Mouse (Mus musculus): Measurements from ENCODE around the gene Eml1.

The Eml1 gene

DNA sequence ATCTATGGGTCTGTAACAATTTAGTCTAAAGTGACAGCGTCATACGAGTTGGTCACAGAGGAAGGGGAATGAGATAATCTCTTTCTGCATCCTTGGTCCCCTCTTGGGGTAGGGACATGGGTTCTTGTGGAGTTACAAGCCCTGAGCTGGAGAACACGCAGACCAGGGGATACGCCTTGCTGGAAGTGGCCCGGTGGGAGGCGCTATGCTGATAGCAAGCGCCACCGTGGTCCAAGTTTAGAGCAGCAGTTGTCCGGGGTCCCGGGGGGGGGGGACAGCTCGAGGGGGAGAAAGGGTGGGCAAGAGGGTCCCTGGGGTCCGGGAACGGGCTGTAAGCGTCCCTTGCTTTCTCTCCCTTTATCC, 51.7 kb downstream of the Eml1 start:
- DNase-seq (ENCODE audit: low spot score) = no peak

DNA sequence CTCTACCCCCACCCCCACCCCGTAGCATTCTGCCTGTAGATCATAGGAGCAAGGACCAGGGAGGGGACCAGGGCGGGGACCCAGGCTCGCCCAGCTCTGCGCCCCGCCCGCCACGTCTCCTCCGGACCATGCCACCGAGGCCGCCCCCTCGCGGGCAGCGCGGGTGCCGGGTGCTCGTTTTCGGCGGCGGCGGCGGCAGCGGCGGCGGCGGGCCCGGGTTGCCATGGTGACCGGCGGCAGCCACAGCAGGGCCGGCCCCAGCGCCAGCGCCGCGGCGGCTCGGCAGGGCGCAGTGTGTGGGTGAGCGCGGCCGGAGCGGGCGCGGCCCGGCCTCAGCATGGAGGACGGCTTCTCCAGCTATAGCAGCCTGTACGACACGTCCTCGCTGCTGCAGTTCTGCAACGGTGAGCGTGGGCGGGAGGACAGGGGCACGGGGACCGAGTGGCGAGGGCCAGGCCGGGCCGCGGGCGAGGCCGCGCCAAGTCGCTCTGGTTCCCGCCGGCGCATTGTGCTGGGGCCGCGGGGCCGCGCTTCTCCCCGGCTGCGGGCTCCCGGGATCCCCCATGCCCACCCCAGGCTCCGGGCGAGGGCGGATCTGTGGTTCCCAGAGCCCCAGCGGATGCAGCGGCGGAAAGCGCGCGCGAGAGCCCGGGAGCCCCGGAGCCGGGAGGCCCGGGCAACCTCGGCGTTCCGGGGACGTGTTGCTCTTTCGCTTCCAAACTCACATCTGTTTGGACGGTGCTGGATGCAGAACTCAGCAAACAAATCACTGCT, 52.3 kb downstream of the Eml1 start:
- peak; percentile 29 for DNase-seq (ENCODE audit: low spot score)

DNA sequence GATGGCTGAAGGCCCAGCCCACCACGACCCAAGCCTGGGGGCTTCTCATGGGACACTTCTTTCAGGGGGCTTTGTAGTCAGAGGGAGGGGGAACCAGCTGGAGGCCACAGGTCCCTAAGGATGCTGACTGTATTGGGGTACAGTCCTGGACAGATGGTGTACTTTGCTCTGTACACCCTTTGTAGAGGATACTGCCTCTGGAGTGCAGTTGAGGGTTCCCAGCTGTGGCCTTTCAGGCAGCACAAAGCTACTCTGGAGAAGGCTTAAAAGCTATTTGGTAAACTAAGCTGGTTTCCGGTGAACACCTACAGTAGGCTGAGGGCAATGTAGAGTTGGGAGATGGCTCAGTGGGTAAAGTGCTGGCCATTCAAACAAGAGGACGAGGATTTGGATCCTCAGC, 60.2 kb downstream of the Eml1 start:
- no peak for DNase-seq (ENCODE audit: low spot score)

DNA sequence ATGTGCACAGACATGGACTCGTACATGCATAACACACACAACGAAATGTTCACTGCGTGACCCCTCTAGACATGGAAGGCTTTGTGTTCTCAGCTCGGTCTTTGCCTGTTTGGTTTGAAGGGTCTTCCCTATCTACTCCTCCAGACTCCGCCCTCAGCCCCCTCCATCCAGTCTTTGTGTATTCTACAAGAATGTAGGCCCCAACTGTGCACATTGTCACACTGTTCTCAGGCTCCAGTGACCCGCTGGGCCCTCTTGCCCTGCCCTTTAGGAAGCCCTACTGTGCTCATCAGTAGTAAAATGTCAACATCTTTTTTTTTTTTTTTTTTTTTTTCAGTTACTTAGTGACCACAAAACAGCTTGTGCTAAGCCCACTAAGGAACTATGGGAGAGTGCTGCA, 61.0 kb downstream of the Eml1 start:
- no peak for DNase-seq (ENCODE audit: low spot score)

DNA sequence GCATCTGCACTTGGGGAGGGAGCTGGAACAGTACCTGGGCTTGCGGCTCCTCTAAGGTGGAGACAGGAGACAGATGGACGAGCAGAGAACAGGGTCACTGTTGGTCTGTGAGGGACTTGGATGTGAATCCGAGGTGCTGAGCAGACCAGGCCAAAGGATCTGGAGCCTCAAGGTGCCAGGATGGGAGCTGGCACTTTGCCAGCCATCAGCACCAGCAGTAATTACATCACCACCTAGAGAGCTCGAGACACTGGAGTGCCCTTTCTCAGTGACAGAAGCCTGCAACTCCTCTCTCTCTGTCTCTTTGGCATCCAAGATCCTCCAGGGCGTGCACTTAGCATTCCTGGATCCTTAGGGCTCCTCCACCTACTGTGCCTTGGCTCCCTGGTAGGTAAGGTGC, 61.8 kb downstream of the Eml1 start:
- DNase-seq (ENCODE audit: low spot score) = no peak

DNA sequence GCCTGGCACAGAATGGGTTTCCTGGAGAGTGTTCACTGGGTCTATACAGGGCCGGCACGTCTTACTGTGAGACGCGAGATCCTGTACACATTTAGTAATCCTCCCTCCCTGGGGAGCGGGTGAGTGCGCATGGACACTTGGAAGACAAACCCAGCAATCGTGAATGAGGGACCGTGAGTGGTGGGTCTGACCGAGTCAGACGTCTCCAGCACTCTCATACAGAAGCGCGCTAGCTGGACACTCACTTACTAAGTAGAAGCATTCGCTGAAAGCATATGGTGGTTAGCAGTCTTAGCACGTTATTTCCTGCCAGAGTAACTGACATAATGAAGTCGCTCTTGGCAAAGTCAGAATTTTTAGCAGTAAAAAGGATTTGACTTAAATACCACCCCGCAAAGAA, 62.3 kb downstream of the Eml1 start:
- no peak for DNase-seq (ENCODE audit: low spot score)

DNA sequence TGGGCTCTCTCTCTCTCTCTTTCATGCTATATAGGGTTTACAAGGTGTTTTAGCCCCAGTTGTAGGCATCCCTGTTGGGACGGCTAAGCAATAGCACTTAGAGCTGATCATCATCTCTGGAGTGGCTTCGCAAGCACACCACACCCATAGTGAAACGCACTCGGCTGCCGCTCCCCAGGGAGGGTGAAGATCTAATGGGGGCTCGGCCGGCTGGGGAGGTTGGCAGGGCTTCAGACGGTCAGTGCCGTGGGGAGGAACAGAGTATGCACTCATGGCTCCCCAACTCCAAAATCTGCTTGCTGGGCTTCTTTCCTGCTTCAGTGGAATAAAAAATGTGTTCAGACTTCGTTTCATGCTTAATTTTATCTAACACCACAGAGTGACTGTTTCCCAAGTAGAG, 62.7 kb downstream of the Eml1 start:
- no peak for DNase-seq (ENCODE audit: low spot score)

DNA sequence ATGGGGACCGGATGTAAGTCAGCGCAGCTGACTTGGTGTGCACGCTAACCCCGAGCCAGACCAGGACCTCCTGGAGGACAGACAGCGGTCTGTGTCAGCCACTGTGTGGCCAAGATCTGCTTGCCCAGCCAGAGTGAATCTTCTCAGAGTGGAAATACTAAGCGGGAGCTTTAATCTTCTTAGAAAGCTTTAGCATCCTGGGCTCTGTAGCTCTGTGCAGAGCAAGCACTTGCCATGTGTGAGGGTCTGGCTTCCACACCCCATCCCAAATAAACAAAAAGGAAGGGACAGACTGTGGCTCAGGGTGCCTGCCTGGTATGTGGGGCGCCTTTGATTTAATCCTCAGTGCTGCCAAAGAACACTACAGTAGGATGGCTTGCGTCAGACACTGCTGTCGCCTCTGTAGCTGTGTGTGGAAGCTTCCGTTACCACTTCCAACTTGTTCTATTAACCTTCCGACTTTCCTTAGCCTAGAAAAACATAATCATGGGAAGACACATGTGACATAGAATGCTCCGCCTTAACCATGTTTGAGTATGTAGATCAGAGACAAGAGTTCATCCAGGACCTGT, 64.8 kb downstream of the Eml1 start:
- DNase-seq (ENCODE audit: low spot score) = no peak

DNA sequence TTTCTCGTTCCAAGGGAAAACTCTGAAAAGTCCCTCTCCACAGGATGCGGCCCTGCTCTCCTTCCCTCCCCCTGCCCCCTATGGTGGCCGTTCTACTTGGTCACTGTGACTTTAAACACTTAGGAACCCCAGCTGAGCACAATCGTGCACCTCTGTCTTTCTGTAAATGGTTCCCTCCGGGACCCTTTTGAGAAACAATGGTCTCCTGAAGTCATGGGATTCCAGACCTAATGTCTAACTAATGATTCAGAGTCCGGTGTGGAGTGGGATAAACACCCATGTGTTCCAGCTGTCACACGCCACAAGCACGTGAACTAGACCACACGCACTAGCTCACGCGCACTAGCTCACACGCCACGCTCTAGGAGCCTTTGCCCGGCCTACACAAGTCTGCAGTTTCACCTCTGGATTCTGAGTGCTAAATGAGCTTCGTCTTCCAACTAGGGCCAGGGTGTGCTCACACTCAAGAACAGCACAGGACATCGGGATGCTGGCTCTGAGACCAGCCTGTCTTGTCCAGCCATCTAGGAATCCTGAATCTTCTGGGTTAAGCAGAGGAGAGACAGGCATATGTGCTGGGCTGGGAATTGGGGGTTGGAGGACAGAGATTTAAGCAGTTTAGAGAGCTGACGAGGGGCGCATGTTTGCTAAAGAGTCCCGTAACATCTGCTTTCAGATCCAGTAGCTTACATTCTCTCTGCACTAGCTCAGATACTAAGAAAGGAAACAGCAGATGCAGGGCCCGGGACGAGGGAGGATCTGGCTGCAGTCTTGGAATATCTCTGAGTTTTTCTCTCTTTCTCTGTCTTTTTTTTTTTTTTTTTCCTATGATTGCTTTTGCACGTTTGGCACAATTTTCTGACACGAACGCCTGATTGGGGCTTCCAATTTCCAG, 65.5 kb downstream of the Eml1 start:
- no peak for DNase-seq (ENCODE audit: low spot score)

DNA sequence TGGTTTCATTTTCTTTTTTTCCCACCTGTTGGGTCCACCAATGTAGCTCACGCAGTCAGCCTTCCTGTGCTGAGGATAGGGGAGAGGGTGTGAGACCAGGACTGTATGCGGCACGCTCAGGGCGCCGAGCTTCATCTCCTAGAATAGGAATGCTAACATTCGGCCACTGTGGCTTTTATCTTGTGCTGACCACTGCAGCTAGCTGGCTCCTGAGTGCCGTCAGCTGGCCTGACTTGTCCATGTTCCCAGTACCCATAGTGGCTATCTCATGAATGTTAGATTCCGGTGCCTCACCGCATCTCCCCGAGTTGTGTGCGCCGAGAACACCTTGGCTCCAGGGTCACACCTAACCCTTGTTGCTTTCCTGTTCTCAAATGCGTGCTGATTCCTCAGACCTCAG, 66.7 kb downstream of the Eml1 start:
- no peak for DNase-seq (ENCODE audit: low spot score)

DNA sequence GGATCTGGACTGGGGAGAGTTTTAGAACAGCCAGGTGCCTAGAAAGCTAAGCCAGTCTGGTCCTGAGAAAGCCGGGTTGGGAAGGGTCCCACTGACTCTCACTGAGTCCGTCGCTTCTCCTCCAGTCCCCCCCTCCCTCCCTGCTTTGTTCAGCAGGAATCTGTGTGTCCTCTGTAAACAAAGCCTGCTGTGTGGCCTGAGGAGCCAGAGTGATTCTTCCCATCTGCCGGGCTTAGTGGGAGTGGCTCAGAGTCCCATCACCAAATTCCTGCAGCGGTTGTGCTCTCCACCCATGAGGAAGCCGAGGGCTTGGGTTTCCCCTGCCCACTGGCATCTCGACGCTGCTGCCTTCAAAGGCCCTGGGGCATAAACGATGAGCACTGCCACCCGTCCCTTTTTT, 72.5 kb downstream of the Eml1 start:
- DNase-seq (ENCODE audit: low spot score) = no peak

DNA sequence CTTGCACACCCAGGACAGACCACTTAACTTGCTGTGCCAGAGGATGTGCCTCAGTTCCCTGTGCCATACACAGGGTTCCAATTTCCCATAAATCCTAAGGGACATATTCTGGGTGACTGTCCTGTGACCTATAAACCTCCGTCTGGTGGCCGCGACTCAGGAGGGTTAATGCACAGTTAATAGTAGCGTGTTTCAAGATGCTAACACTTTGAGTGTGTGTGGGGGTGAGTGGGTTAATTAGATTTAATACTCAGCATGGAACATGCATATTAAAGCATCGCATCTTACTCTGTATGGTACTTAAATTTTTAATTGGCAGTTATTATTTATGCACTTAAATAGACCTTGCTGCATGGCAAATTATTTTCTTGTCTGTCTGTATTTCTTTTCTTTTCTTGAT, 73.0 kb downstream of the Eml1 start:
- no peak for DNase-seq (ENCODE audit: low spot score)

DNA sequence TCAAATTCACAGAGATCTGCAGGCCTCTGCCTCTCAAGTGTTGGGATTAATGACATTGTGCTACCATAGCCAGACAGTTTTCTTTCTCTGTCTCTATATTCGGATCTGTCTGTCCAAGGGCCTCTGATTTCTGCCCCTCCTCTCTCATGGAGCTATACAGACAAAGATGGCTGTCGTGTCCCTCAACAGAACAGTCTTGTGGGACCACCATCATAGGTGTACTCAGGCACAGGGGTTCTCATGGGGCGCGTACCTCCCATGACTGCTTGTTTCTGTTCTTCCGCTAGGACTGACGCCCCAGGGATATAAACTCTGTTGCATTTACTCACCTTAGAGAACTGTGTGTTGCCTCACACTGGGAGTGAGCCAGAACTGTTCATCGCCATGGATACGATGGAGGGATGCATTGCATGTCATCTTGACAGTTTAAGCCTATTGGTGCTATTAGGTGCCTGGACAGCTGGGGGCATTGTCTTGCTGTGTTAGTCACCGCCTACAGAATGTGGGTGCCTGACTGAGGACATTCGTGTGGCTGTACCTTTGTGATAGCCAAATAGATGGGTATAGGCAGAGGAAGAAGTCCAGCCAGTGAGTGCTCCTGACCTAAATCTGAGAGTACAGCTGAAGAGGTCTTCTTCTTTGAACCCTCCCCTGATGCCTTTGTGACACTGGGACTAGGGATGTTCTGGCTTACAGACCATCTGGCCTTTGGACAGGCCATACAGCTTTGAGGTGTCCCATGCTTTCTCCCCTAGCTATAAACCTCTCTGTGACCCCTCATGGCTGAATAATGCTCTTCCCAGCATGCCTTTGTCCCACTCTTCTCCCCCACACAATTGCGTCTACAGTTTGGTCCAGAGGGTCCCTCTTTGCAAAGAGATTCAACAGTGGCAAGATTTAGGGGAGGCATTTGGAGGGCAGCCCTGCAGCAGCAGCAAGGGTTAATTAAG, 73.7 kb downstream of the Eml1 start:
- no peak for DNase-seq (ENCODE audit: low spot score)

DNA sequence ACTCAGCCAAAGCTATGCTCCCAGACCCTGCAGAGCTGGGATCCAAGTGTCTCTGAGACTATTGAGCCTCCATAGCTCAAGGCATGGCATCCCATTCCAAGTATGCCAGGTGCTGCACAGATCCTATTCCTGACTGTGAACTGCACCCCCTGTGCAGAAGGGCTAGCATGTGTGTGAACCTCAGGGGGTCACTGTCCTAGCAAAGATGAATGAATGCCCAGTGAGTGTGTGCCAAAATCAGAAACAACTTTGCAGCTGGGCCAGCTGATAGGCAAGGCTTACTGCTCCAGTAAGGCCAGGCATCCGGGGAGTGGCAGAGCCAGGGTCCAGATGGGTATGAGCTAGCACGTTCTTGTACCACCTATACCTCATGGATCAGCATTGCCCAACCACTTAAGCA, 76.0 kb downstream of the Eml1 start:
- no peak for DNase-seq (ENCODE audit: low spot score)

DNA sequence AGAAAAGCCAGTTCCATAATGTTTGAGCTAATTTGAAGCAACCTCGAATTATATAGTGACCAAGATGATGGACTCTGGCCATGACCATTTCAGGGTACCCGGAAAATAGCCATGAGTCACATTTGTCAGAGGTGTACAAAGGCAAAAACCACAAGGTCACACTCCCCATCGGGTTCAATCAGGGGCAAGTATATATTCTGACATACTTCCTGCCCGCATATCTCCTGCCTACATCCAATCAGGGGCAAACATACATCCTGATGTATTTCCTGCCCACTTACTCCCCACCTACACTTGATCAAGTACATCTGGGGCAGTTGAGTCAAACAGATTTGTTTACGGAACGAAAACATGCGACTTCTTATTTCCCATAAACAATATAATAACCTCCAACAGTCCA, 77.6 kb downstream of the Eml1 start:
- DNase-seq (ENCODE audit: low spot score) = no peak

DNA sequence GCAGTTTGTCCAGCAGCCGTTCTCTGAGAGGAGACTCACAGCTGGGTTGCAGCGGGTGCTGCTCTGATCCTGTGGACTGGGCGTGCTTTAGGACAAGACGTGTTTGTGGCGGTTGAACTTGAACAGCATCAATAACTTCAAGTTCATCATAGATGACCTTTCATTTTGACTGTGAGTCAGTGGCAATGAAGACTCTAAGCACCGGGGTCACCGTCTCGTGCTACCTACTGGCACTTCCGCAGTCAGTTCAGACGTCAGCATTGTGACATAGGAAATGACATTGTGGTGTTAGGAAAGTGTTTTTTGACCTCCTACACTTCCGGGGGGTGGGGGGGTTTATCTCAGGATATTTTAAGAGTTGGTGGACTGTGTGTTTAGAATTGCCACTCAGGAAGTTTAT, 79.2 kb downstream of the Eml1 start:
- DNase-seq (ENCODE audit: low spot score) = peak; percentile 3

DNA sequence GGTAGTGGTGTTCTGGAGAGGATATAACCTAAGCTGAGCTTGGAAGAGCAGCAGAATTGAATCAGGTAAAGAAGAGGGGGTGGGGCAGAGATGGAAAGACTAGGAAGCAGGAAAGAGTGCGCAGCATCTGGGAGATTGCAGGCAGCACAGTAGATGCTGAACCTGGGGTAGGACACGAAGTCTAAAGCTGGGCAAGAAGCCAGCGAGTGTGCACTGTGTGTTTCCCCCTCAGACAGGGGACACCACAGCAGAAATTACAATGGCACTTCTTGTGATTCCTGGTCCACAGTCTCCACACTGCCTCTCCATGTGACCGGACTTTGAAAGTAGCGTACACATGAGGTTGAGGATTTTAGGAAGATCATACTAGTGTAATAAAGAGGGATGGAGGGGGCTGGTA, 79.8 kb downstream of the Eml1 start:
- DNase-seq (ENCODE audit: low spot score) = no peak

DNA sequence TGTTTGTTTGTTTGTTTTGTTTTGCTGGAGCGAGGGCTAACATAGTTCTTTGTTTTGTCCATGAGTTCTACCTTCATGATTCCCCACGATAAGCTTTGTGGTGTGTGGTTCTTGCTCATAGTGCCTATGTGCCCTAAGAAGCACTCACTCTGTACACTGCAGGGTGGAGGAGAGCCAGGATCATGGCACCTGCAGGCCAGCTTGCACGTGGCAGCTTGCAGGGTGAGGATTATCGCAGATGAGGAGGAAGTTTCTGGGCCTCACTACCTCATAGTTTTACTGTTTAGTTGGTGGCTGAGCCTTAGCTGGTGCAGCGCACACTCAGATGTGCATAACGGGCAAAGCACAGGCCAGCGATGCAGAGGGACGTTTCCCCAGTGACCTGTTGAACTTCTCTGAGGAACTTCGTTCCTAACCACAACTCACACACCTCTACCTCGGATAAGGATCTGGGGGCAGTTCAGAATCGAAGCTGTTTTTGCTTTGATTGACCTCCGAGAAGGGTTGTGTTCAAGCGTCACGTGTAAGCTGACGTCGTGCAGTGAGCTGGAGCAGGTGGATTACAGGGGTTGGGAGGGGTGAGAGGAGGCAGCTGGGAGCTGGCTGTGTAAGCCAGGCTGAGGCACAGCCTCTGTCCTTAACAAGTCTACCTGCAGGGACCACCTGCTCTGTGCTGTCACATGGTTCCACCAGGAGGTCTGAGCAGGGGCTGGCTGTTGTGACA, 81.6 kb downstream of the Eml1 start:
- DNase-seq (ENCODE audit: low spot score) = peak; percentile 18

DNA sequence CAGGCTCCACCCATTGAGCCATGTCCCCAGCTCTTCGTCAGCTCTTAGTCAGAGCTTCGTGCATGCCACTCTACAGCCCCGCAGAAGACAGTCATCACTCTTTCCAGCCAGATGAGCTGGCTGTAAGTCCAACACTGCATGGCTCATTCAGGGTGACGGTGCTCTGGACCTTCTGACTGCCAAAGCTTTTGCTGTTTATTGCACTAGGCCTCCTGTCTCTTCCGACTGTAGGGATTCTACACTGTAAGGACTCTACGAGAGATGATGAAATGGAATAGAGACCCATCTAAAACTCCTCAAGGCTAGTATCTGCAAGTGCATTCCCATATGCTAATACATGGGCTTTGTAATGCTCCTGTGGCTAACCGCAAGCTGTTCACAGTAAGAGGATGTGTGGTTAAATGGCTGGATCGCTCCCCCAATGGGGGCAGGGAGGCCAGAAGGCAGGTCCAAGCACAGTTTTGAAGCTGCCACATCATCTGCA, 82.8 kb downstream of the Eml1 start:
- peak; percentile 20 for DNase-seq (ENCODE audit: low spot score)

DNA sequence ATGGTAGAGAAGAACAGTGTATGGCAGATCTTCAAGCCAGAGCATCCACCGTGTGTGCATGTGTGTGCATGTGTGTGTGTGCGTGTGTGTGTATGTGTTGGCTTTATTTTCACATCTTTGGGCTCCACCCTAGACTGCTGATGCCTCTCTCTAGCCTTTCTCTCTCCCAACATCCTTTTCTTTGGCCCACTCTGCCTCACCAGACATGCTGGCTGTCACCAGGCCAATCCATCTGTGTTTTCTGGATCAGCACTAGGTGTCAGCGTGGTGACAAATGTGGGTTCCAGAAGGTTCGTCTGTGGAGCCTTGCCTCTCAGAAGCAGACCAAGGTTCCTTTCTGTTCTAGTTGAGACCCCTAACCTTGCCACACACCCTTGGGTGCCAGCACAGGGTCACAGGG, 84.2 kb downstream of the Eml1 start:
- DNase-seq (ENCODE audit: low spot score) = no peak

DNA sequence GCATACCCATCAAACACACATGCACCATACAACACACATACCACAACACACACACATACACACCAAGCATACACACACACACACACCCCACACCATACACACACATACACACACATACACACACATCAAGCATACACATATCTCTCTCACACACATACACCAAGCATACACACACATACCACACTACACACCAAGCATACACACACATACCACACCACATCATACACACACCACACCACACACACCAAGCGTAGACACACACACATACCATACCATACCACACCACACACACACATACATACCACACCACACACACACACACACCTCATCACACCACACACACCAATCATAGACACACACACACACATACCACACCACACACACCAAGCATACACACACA, 102.1 kb downstream of the Eml1 start:
- no peak for DNase-seq (ENCODE audit: low spot score)
